Mouse (Mus musculus) myocyte (in vitro differentiated cells): ENCODE results near the gene Lgr5. TPM values are rescaled to one million over a fixed set of nuclear protein-coding genes. Genes with fewer than 3 reads are reported as not detected.

ENCODE experiments used
- H3K27me3 ChIP-seq: one replicate; pipeline ENCODE4 v1.6.1; 2011; ENCODE audit not compliant: control insufficient read depth, insufficient read depth, insufficient read length
- H3K36me3 ChIP-seq: one replicate; pipeline ENCODE4 v1.6.1; 2011; ENCODE audit not compliant: control insufficient read depth, insufficient read depth
- H3K4me2 ChIP-seq: one replicate; pipeline ENCODE4 v1.6.1; 2011; ENCODE audit warnings: low read depth, control low read depth
- H3K4me3 ChIP-seq: one replicate; pipeline ENCODE4 v1.5.1; 2011; ENCODE audit warnings: mild to moderate bottlenecking, control low read depth, moderate library complexity
- H3K79me2 ChIP-seq: one replicate; pipeline ENCODE4 v1.6.1; 2011; ENCODE audit not compliant: control insufficient read depth, insufficient read depth
- H3ac ChIP-seq: one replicate; pipeline ENCODE4 v1.6.1; 2011; ENCODE audit not compliant: control insufficient read depth, insufficient read length
- CEBPB ChIP-seq: IDR thresholded peaks from 2 replicates; pipeline ENCODE4 v1.6.1; 2011; ENCODE audit warnings: mild to moderate bottlenecking, moderate library complexity; ENCODE audit not compliant: poor library complexity, insufficient read depth, severe bottlenecking
- E2F4 ChIP-seq: IDR thresholded peaks from one replicate; pipeline ENCODE4 v1.6.1; 2011; ENCODE audit warnings: mild to moderate bottlenecking, control low read depth, moderate library complexity; ENCODE audit not compliant: insufficient read depth
- MAX ChIP-seq: IDR thresholded peaks from one replicate; pipeline ENCODE4 v1.6.1; 2011; ENCODE audit warnings: low read depth, mild to moderate bottlenecking, control low read depth
- MYOD1 ChIP-seq, 3 experiments: IDR thresholded peaks; one replicate each; pipeline ENCODE4 v1.6.1; 2011; ENCODE audit warnings: control low read depth in 2 of 3, low read depth in 2 of 3, mild to moderate bottlenecking in 2 of 3, moderate library complexity in 1 of 3; ENCODE audit not compliant: insufficient read length in 2 of 3, control insufficient read depth in 1 of 3
- MYOG ChIP-seq, 3 experiments: IDR thresholded peaks; one replicate each; pipeline ENCODE4 v1.6.1; 2011; ENCODE audit warnings: control low read depth in 2 of 3, low read depth in 2 of 3, mild to moderate bottlenecking in 2 of 3; ENCODE audit not compliant: insufficient read length in 2 of 3, control insufficient read depth in 1 of 3, insufficient read depth in 1 of 3
- POLR2A ChIP-seq: IDR thresholded peaks from one replicate; pipeline ENCODE4 v1.6.1; 2011; ENCODE audit warnings: low read depth, mild to moderate bottlenecking, control low read depth, moderate library complexity; ENCODE audit not compliant: insufficient read length
- POLR2AphosphoS2 ChIP-seq: IDR thresholded peaks from one replicate; pipeline ENCODE4 v1.6.1; 2011; ENCODE audit warnings: low read depth, control low read depth; ENCODE audit not compliant: insufficient read length
- REST ChIP-seq: IDR thresholded peaks from one replicate; pipeline ENCODE4 v1.6.1; 2011; ENCODE audit warnings: mild to moderate bottlenecking, control low read depth, moderate library complexity; ENCODE audit not compliant: insufficient read depth, insufficient read length
- SRF ChIP-seq: IDR thresholded peaks from one replicate; pipeline ENCODE4 v1.6.1; 2011; ENCODE audit warnings: low read depth; ENCODE audit not compliant: control insufficient read depth, insufficient read length
- TCF12 ChIP-seq: IDR thresholded peaks from one replicate; pipeline ENCODE4 v1.6.1; 2011; ENCODE audit warnings: mild to moderate bottlenecking, control low read depth; ENCODE audit not compliant: poor library complexity, insufficient read depth, severe bottlenecking
- TCF3 ChIP-seq: IDR thresholded peaks from one replicate; pipeline ENCODE4 v1.6.1; 2011; ENCODE audit warnings: low read depth, control low read depth; ENCODE audit not compliant: insufficient read length
- USF1 ChIP-seq: IDR thresholded peaks from one replicate; pipeline ENCODE4 v1.6.1; 2011; ENCODE audit warnings: low read depth, mild to moderate bottlenecking, control low read depth, moderate library complexity
- polyA plus RNA-seq: library from polyadenylated mRNA; unstranded; fragments of >200 nt; fragmentation: generic; extraction: Trizol; gene quantifications from one replicate; pipeline ENCODE4 v1.2.1, GENCODE M21; 2012; ENCODE audit warnings: missing spikeins

Gene Lgr5
- polyA plus RNA-seq, 1 experiment, result 0.07 TPM

GRCm38 (mm10) chr10:115550253-115550652 lies 37.3 kb downstream of the Lgr5 start:
- H3K36me3 ChIP-seq, result no peaks in the 10 kb centered on the region
- H3K4me2 ChIP-seq, result no peak overlapping the region
- no peak overlapping the region for H3ac ChIP-seq
- TF ChIP-seq E2F4 (no peak), SRF (no peak), TCF12 (no peak), MYOG (IDR thresholded peaks at IDR 0.05; ENCODE audit: control insufficient read depth in 1 of 3, insufficient read depth in 1 of 3, insufficient read length in 2 of 3, low read depth in 2 of 3) (no peak), TCF3 (no peak), USF1 (no peak), MYOD1 (IDR thresholded peaks at IDR 0.05; ENCODE audit: control insufficient read depth in 1 of 3, insufficient read length in 2 of 3, low read depth in 2 of 3) (no peak), CEBPB (no peak), POLR2AphosphoS2 (no peak), MAX (no peak), REST (no peak)
- H3K79me2 ChIP-seq, result no peaks in the 10 kb centered on the region
- H3K27me3 ChIP-seq, result no peaks in the 10 kb centered on the region
- H3K4me3 ChIP-seq, result no peak overlapping the region

DNA sequence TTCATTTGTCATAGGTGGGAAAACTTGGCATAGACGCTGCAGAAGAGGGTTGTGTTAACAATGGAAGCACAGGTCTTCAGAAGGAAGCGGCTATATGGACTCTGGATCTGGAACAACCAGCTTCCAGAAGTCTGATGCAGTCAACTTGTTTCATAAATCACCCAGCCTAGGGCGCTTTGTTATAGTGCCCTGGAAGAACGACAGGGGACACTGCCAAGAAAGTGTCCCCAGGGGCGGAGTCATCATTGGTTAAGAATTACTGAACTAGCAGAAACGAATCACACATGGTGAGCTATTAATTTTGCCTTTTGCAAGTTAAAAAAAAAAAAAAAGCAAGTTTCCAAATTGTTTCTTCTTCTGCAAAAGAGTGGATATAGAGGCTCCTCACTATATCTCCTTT lies 44.7 kb downstream of the Lgr5 start:
- H3K4me2 ChIP-seq, result no peak overlapping the region
- no peaks in the 10 kb centered on the region for H3K36me3 ChIP-seq
- no peak for TF ChIP-seq MYOG (IDR thresholded peaks at IDR 0.05; ENCODE audit: control insufficient read depth in 1 of 3, insufficient read depth in 1 of 3, insufficient read length in 2 of 3, low read depth in 2 of 3)
- no peak for TF ChIP-seq CEBPB
- no peak for TF ChIP-seq SRF
- no peak for TF ChIP-seq REST
- no peak for TF ChIP-seq USF1

GRCm38 (mm10) chr10:115530746-115531145 lies 56.8 kb downstream of the Lgr5 start:
- Histone ChIP-seq H3ac (no peak overlapping the region), H3K36me3 (no peaks in the 10 kb centered on the region), H3K4me3 (no peak overlapping the region), H3K27me3 (no peaks in the 10 kb centered on the region), H3K79me2 (no peaks in the 10 kb centered on the region), H3K4me2 (no peak overlapping the region)
- TF ChIP-seq MYOD1 (IDR thresholded peaks at IDR 0.05; ENCODE audit: control insufficient read depth in 1 of 3, insufficient read length in 2 of 3, low read depth in 2 of 3) (no peak), REST (no peak), POLR2AphosphoS2 (no peak), POLR2A (no peak), CEBPB (no peak), SRF (no peak), MYOG (IDR thresholded peaks at IDR 0.05; ENCODE audit: control insufficient read depth in 1 of 3, insufficient read depth in 1 of 3, insufficient read length in 2 of 3, low read depth in 2 of 3) (no peak), TCF12 (no peak), E2F4 (no peak), TCF3 (no peak), USF1 (no peak), MAX (no peak)

More for the DNA sequence above, 44.7 kb downstream of the Lgr5 start:
- Histone ChIP-seq H3K79me2 (no peaks in the 10 kb centered on the region), H3ac (no peak overlapping the region), H3K27me3 (no peaks in the 10 kb centered on the region), H3K4me3 (no peak overlapping the region)

DNA sequence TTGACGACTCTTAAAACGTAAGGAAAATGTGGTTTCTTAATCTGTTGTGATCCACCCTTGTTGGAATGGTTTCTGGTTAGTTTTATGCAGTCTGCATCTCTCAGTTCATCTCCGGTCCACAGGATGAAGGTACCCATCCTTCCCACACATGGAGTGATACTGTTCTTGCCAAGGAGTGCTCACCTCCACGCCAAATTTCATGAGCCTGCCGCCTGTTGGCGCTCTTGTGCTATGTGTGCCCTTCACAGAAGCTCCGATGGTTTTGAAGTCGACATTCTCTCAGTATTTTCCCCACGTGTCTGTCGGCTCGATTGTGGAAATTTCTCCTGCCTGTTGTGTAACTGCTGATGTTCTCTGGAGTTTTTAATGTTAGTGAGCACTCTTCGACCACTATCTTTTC lies 57.8 kb downstream of the Lgr5 start:
- H3K36me3 ChIP-seq, result no peaks in the 10 kb centered on the region
- no peak overlapping the region for H3ac ChIP-seq
- H3K27me3 ChIP-seq, result no peaks in the 10 kb centered on the region

DNA sequence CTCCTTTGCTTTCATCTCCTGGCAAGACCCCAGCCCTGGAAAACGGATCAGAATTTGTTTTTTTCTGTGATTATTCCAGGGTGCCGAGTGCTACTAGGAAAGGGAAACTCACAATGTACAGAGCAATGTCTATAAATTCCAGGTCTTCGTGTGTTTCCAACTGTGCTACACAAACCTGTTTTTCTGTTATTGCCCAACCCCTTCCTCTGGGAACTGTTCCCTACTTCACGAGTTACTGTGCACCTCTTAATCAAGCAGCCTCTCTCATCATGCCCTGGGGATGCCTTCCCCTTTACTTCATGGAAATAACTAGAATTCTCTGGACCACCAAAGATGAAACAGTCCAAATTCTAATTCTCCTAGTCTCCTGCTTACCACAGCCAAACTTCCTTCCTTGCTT lies 58.7 kb downstream of the Lgr5 start:
- no peak overlapping the region for H3K4me2 ChIP-seq
- TF ChIP-seq MYOG (IDR thresholded peaks at IDR 0.05; ENCODE audit: control insufficient read depth in 1 of 3, insufficient read depth in 1 of 3, insufficient read length in 2 of 3, low read depth in 2 of 3), result no peak
- no peak for TF ChIP-seq CEBPB
- TF ChIP-seq REST, result no peak
- TF ChIP-seq POLR2AphosphoS2, result no peak
- TF ChIP-seq MYOD1 (IDR thresholded peaks at IDR 0.05; ENCODE audit: control insufficient read depth in 1 of 3, insufficient read length in 2 of 3, low read depth in 2 of 3), result no peak

More for the DNA sequence above, 57.8 kb downstream of the Lgr5 start:
- no peak for TF ChIP-seq TCF12
- no peak for TF ChIP-seq SRF
- TF ChIP-seq TCF3, result no peak
- no peak for TF ChIP-seq POLR2AphosphoS2
- no peak for TF ChIP-seq POLR2A
- no peak for TF ChIP-seq CEBPB
- no peak for TF ChIP-seq MAX
- TF ChIP-seq REST, result no peak
- TF ChIP-seq MYOD1 (IDR thresholded peaks at IDR 0.05; ENCODE audit: control insufficient read depth in 1 of 3, insufficient read length in 2 of 3, low read depth in 2 of 3), result no peak
- no peak for TF ChIP-seq E2F4
- no peak for TF ChIP-seq MYOG (IDR thresholded peaks at IDR 0.05; ENCODE audit: control insufficient read depth in 1 of 3, insufficient read depth in 1 of 3, insufficient read length in 2 of 3, low read depth in 2 of 3)
- TF ChIP-seq USF1, result no peak
- Histone ChIP-seq H3K79me2 (no peaks in the 10 kb centered on the region), H3K4me3 (no peak overlapping the region), H3K4me2 (no peak overlapping the region)

More for the DNA sequence above, 58.7 kb downstream of the Lgr5 start:
- Histone ChIP-seq H3ac (no peak overlapping the region), H3K4me3 (no peak overlapping the region), H3K36me3 (no peaks in the 10 kb centered on the region), H3K27me3 (no peaks in the 10 kb centered on the region), H3K79me2 (no peaks in the 10 kb centered on the region)
